Mouse (Mus musculus) adrenal gland, adult 2 months (tissue): ENCODE data around the gene Cbln4. TPM values are rescaled to one million over a fixed set of nuclear protein-coding genes. Genes with fewer than 3 reads are reported as not detected.

ENCODE experiments used
- polyA plus RNA-seq: library from polyadenylated mRNA; depleted of rRNA; stranded (reverse); fragments of >200 nt; gene quantifications from 2 replicates; pipeline ENCODE4 v1.2.3, GENCODE M21; 2012; rRNA removed
- total RNA-seq, 2 experiments: library from RNA; stranded (reverse); gene quantifications; 2 replicates each; pipeline ENCODE4 v1.2.3; 2021

Cbln4 gene
- total and polyA plus RNA-seq, 3 experiments = not detected

Other genes with a start within 250 kb of the Cbln4 start
- not detected for gene Mc3r, start 205.0 kb upstream of the Cbln4 start, total RNA-seq
- gene Mc3r, start 205.0 kb upstream of the Cbln4 start, polyA plus RNA-seq = 0.04 TPM in 1 of 2 replicates, not detected in the other